Mouse (Mus musculus) midbrain, postnatal 0 days (tissue): ENCODE measurements around the gene Usp10. TPM values are rescaled to one million over a fixed set of nuclear protein-coding genes. Genes with fewer than 3 reads are reported as not detected.
A peak's percentile ranks its signal among the peaks of the same experiment; 100 is the strongest.

Experiments
- ATAC-seq: fragments of 200-750 bp; cut with Nextera tagmentation; 2 replicates; pipeline ENCODE4 v1.8.0; 2017; ENCODE audit warnings: moderate number of reproducible peaks, mild to moderate bottlenecking, moderate TSS enrichment, moderate library complexity; ENCODE audit not compliant: low FRiP score
- DNase-seq: peaks from one replicate; pipeline ENCODE4 v3.0.0-alpha.2; 2015; ENCODE audit warnings: low spot score
- H3K27ac ChIP-seq: fragments of 300-500 bp; sonication (generic); 2 replicates; pipeline ENCODE4 v1.5.1; 2014; ENCODE audit warnings: low read depth, mild to moderate bottlenecking, low read length, mixed read lengths
- H3K27me3 ChIP-seq: fragments of 300-500 bp; sonication (generic); 2 replicates; pipeline ENCODE4 v1.6.1; 2014; ENCODE audit warnings: low read length, control low read depth, mixed read lengths; ENCODE audit not compliant: insufficient read depth
- H3K36me3 ChIP-seq: fragments of 300-500 bp; sonication (generic); 2 replicates; pipeline ENCODE4 v1.6.1; 2014; ENCODE audit warnings: low read length, control low read depth, mixed read lengths; ENCODE audit not compliant: insufficient read depth
- H3K4me1 ChIP-seq: fragments of 300-500 bp; sonication (generic); 2 replicates; pipeline ENCODE4 v1.6.1; 2014; ENCODE audit warnings: mild to moderate bottlenecking, control low read depth, antibody characterized with exemption, low read length, mixed read lengths; ENCODE audit not compliant: insufficient read depth
- H3K4me2 ChIP-seq: fragments of 300-500 bp; sonication (generic); 2 replicates; pipeline ENCODE4 v1.6.1; 2014; ENCODE audit warnings: low read depth, mild to moderate bottlenecking, low read length, mixed read lengths; ENCODE audit not compliant: poor library complexity, severe bottlenecking
- H3K4me3 ChIP-seq: fragments of 300-500 bp; sonication (generic); 2 replicates; pipeline ENCODE4 v1.5.1; 2014; ENCODE audit warnings: low read depth, mild to moderate bottlenecking, low read length, moderate library complexity
- H3K9ac ChIP-seq: fragments of 300-500 bp; sonication (generic); replicated peaks from 2 replicates; pipeline ENCODE4 v1.6.1; 2014; ENCODE audit warnings: mild to moderate bottlenecking, low read length, moderate library complexity, mixed read lengths; ENCODE audit not compliant: poor library complexity, severe bottlenecking
- H3K9me3 ChIP-seq: fragments of 300-500 bp; sonication (generic); 2 replicates; pipeline ENCODE4 v1.6.1; 2016; ENCODE audit warnings: low read length, control low read depth
- CTCF ChIP-seq: IDR thresholded peaks from 2 replicates; pipeline ENCODE4 v1.5.1; 2016; ENCODE audit warnings: antibody characterized with exemption, mild to moderate bottlenecking
- WGBS: fragments of 180-500 bp; shearing (Covaris S2); extraction: QIAGEN DNeasy Blood & Tissue Kit; methylation state at CpG from one replicate; pipeline ENCODE4 v1.1.7; 2014; 5-methylcytosine and 5-hydroxymethylcytosine counted together
- polyA plus RNA-seq: library from polyadenylated mRNA; unstranded; fragments of >200 nt; fragmentation: Nextera tagmentation; extraction: Ambion mirVana; gene quantifications from 2 replicates; pipeline ENCODE4 v1.2.1, GENCODE M21; 2015
- total RNA-seq: library from RNA; depleted of rRNA; stranded (reverse); fragments of >200 nt; gene quantifications from 2 replicates; pipeline ENCODE4 v1.2.3, GENCODE M21; 2014

The Usp10 gene
- total and polyA plus RNA-seq, 2 experiments from 2014 or later, result 88.8 to 93.6 TPM

- 0 out of 2 replicates have a peak, but pooled peaks cover 2% of the 10 kb centered on the region for H3K9me3 ChIP-seq
- TF ChIP-seq CTCF, result no peak
- no peaks in the 10 kb centered on the region for H3K27me3 ChIP-seq
- H3K4me2 ChIP-seq, result no peak overlapping the region
- H3K4me1 ChIP-seq, result no peaks in the 10 kb centered on the region
- DNase-seq (no peak), ATAC-seq (no peak)
- WGBS, result 82% methylated on average over 9 of the region's 9 CpGs
- no peak overlapping the region for H3K27ac ChIP-seq
- H3K9ac ChIP-seq, result no peak overlapping the region
- H3K4me3 ChIP-seq, result no peak overlapping the region
- H3K36me3 ChIP-seq, result no peaks in the 10 kb centered on the region
Observed at GRCm38 (mm10) chr8:119970169-119970568, 60.0 kb downstream of the Usp10 start.

DNA sequence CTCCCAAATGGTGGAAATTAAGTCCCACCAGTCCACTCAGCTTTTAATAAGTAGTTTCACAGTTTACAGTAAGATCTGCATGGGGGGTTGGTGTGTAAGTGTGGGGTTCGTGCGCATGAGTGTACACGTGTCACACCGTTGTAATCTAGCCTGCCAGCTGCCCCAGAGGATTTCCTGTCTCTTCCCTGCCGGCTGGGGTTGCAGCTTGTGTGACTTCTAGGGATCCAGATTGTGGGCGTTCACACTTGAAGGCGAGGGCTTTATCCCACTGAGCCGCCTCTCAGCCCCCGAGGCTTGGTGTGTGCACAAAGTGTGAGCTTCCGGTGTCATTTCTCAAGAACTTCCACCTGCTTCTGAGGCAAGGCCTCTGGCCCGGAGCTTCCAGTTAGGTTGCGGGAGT is 62.4 kb downstream of the Usp10 start:
- Histone ChIP-seq H3K36me3 (no peaks in the 10 kb centered on the region), H3K27ac (no peak overlapping the region), H3K9me3 (0 out of 2 replicates have a peak, but pooled peaks cover 2% of the 10 kb centered on the region), H3K4me1 (no peaks in the 10 kb centered on the region), H3K9ac (no peak overlapping the region), H3K4me3 (no peak overlapping the region), H3K27me3 (no peaks in the 10 kb centered on the region), H3K4me2 (no peak overlapping the region)
- DNase-seq (no peak), ATAC-seq (no peak)
- 80% methylated on average over 12 of the region's 12 CpGs for WGBS
- TF ChIP-seq CTCF, result no peak

DNA sequence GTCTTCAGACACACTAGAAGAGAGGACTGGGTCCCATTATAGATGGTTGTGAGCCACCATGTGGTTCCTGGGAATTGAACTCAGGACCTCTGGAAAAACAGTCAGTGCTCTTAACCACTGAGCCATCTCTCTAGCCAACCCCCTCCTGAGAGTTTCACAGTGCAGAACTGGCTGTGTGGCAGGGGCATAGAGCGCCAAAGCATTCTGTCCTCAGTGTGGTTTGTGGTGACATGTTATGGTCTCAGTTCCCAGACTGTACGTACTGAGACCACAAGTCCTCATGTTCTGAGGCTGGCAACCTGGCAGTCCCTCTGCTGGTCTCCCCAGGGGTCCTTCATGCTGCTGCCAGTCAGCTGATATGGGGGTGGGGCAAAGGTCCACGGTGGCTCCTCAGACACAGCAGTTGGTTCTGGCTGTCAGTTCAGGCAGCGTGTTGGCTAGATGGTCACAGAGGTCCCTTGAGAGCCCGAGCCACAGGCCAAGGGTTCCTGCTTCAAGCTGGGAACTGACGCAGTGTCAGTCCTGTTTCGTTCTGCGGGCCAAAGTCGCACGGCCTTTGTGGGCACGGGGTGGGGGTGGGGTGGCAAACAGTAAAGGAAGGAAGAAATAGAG is 68.7 kb downstream of the Usp10 start:
- no peaks in the 10 kb centered on the region for H3K9me3 ChIP-seq
- no peak overlapping the region for H3K27ac ChIP-seq
- peak; percentile 11 for DNase-seq
- no peak overlapping the region for H3K4me2 ChIP-seq
- 64% methylated on average over 11 of the region's 11 CpGs for WGBS
- ATAC-seq, result no peak
- no peaks in the 10 kb centered on the region for H3K4me1 ChIP-seq
- H3K9ac ChIP-seq, result no peak overlapping the region
- no peaks in the 10 kb centered on the region for H3K27me3 ChIP-seq
- H3K36me3 ChIP-seq, result no peaks in the 10 kb centered on the region
- no peak for TF ChIP-seq CTCF
- no peak overlapping the region for H3K4me3 ChIP-seq

GRCm38 (mm10) chr8:119981253-119981652 is 71.1 kb downstream of the Usp10 start:
- DNase-seq (no peak), ATAC-seq (no peak)
- Histone ChIP-seq H3K27me3 (no peaks in the 10 kb centered on the region), H3K9ac (no peak overlapping the region), H3K4me3 (no peak overlapping the region), H3K36me3 (no peaks in the 10 kb centered on the region), H3K4me2 (no peak overlapping the region), H3K27ac (no peak overlapping the region), H3K9me3 (no peaks in the 10 kb centered on the region), H3K4me1 (no peaks in the 10 kb centered on the region)
- WGBS, result 71% methylated on average over 4 of the region's 4 CpGs
- TF ChIP-seq CTCF, result peak; percentile 42

DNA sequence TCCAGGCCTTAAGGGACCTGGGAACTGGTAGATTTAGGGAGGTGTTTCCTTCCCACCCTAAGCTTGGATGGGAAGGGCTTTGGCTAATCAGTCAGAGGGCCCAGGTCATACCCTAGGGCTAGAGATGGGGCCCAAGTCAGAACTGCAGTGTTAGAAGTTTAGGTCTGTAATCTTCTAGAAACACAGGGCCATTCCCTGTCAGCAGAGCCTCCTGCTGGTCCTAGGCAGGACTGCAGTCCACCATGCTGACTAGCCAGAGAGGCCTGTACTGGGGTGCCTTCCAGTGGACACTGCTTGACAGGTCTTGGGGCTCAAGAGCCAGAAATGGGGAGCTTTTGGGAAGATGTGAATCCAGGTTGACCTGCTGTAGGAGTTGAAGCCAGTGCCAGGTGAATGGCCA is 73.9 kb downstream of the Usp10 start:
- ATAC-seq, result no peak
- Histone ChIP-seq H3K9me3 (no peaks in the 10 kb centered on the region), H3K4me1 (no peaks in the 10 kb centered on the region), H3K27ac (no peak overlapping the region), H3K4me3 (no peak overlapping the region), H3K36me3 (no peaks in the 10 kb centered on the region), H3K9ac (no peak overlapping the region), H3K4me2 (no peak overlapping the region), H3K27me3 (no peaks in the 10 kb centered on the region)
- TF ChIP-seq CTCF, result peak; percentile 34
- DNase-seq, result no peak

- H3K4me1 ChIP-seq, result no peaks in the 10 kb centered on the region
- H3K9me3 ChIP-seq, result no peaks in the 10 kb centered on the region
- DNase-seq (no peak), ATAC-seq (no peak)
- H3K27me3 ChIP-seq, result no peaks in the 10 kb centered on the region
- no peak overlapping the region for H3K4me3 ChIP-seq
- 66% methylated on average over 5 of the region's 5 CpGs for WGBS
- no peak overlapping the region for H3K4me2 ChIP-seq
- no peak for TF ChIP-seq CTCF
- H3K27ac ChIP-seq, result no peak overlapping the region
- H3K36me3 ChIP-seq, result no peaks in the 10 kb centered on the region
- no peak overlapping the region for H3K9ac ChIP-seq
Observed at GRCm38 (mm10) chr8:119986174-119986573, 76.0 kb downstream of the Usp10 start.
